Mouse (Mus musculus): ENCODE measurements around the gene Tiprl. TPM values are rescaled to one million over a fixed set of nuclear protein-coding genes. Genes with fewer than 3 reads are reported as not detected.

The Tiprl gene
- polyA plus RNA-seq, 1 experiment: 21.2 TPM

GRCm38 (mm10) chr1:165248842-165249241 is 12.0 kb upstream of the Tiprl start:
- Histone ChIP-seq H3K36me3 (replicated peaks; ENCODE audit: low read length) (no peaks in the 10 kb centered on the region), H3K27me3 (replicated peaks) (peaks cover 14% of the 10 kb centered on the region), H3K4me1 (peaks cover 9% of the 10 kb centered on the region), H3K9me3 (0 out of 2 replicates have a peak, but pooled peaks cover 9% of the 10 kb centered on the region), H3K4me3 (replicated peaks) (no peak overlapping the region)
- TF ChIP-seq FLI1 (IDR thresholded peaks at IDR 0.05; ENCODE audit: low read length): no peak
- no peak for TF ChIP-seq GATA1 (IDR thresholded peaks at IDR 0.05; ENCODE audit: borderline replicate concordance, low read length)

- H3K4me3 ChIP-seq (replicated peaks): no peak overlapping the region
- TF ChIP-seq GATA1 (IDR thresholded peaks at IDR 0.05; ENCODE audit: borderline replicate concordance, low read length): no peak
- TF ChIP-seq FLI1 (IDR thresholded peaks at IDR 0.05; ENCODE audit: low read length): no peak
- peaks cover 14% of the 10 kb centered on the region for H3K27me3 ChIP-seq (replicated peaks)
- 0 out of 2 replicates have a peak, but pooled peaks cover 9% of the 10 kb centered on the region for H3K9me3 ChIP-seq
- peaks cover 9% of the 10 kb centered on the region for H3K4me1 ChIP-seq
- no peaks in the 10 kb centered on the region for H3K36me3 ChIP-seq (replicated peaks; ENCODE audit: low read length)
Observed at GRCm38 (mm10) chr1:165247788-165248187, 11.0 kb upstream of the Tiprl start.

- no peak overlapping the region for H3K4me3 ChIP-seq (replicated peaks)
- H3K36me3 ChIP-seq (replicated peaks; ENCODE audit: low read length): no peaks in the 10 kb centered on the region
- peaks cover 14% of the 10 kb centered on the region for H3K27me3 ChIP-seq (replicated peaks)
- 0 out of 2 replicates have a peak, but pooled peaks cover 9% of the 10 kb centered on the region for H3K9me3 ChIP-seq
- H3K4me1 ChIP-seq: peaks cover 4% of the 10 kb centered on the region
- no peak for TF ChIP-seq GATA1 (IDR thresholded peaks at IDR 0.05; ENCODE audit: borderline replicate concordance, low read length)
- TF ChIP-seq FLI1 (IDR thresholded peaks at IDR 0.05; ENCODE audit: low read length): no peak
Observed at GRCm38 (mm10) chr1:165247085-165247484, 10.3 kb upstream of the Tiprl start.

- H3K4me1 ChIP-seq: peaks cover 3% of the 10 kb centered on the region
- peak overlapping the region; percentile 23 for H3K4me3 ChIP-seq (replicated peaks)
- H3K27me3 ChIP-seq (replicated peaks): peaks cover 14% of the 10 kb centered on the region
- TF ChIP-seq GATA1 (IDR thresholded peaks at IDR 0.05; ENCODE audit: borderline replicate concordance, low read length): no peak
- TF ChIP-seq FLI1 (IDR thresholded peaks at IDR 0.05; ENCODE audit: low read length): no peak
- H3K36me3 ChIP-seq (replicated peaks; ENCODE audit: low read length): no peaks in the 10 kb centered on the region
- 0 out of 2 replicates have a peak, but pooled peaks cover 9% of the 10 kb centered on the region for H3K9me3 ChIP-seq
Observed at GRCm38 (mm10) chr1:165246587-165246986, 9.8 kb upstream of the Tiprl start.

GRCm38 (mm10) chr1:165235846-165236245 is 950 bp downstream of the Tiprl start:
- peaks cover 2% of the 10 kb centered on the region for H3K36me3 ChIP-seq (replicated peaks; ENCODE audit: low read length)
- no peak for TF ChIP-seq FLI1 (IDR thresholded peaks at IDR 0.05; ENCODE audit: low read length)
- no peak for TF ChIP-seq GATA1 (IDR thresholded peaks at IDR 0.05; ENCODE audit: borderline replicate concordance, low read length)
- H3K4me1 ChIP-seq: peaks cover 30% of the 10 kb centered on the region
- peak overlapping the region; percentile 98 for H3K4me3 ChIP-seq (replicated peaks)
- H3K9me3 ChIP-seq: no peaks in the 10 kb centered on the region
- H3K27me3 ChIP-seq (replicated peaks): no peaks in the 10 kb centered on the region

- Histone ChIP-seq H3K9me3 (no peaks in the 10 kb centered on the region), H3K27me3 (replicated peaks) (no peaks in the 10 kb centered on the region), H3K36me3 (replicated peaks; ENCODE audit: low read length) (peaks cover 2% of the 10 kb centered on the region), H3K4me3 (replicated peaks) (peak overlapping the region; percentile 28), H3K4me1 (peaks cover 35% of the 10 kb centered on the region)
- TF ChIP-seq GATA1 (IDR thresholded peaks at IDR 0.05; ENCODE audit: borderline replicate concordance, low read length) (no peak), FLI1 (IDR thresholded peaks at IDR 0.05; ENCODE audit: low read length) (no peak)
Observed at GRCm38 (mm10) chr1:165233806-165234205, 3.0 kb downstream of the Tiprl start.

- Histone ChIP-seq H3K36me3 (replicated peaks; ENCODE audit: low read length) (peaks cover 16% of the 10 kb centered on the region), H3K4me1 (peaks cover 26% of the 10 kb centered on the region), H3K4me3 (replicated peaks) (no peak overlapping the region), H3K27me3 (replicated peaks) (no peaks in the 10 kb centered on the region), H3K9me3 (no peaks in the 10 kb centered on the region)
- TF ChIP-seq GATA1 (IDR thresholded peaks at IDR 0.05; ENCODE audit: borderline replicate concordance, low read length) (no peak), FLI1 (IDR thresholded peaks at IDR 0.05; ENCODE audit: low read length) (no peak)
Observed at GRCm38 (mm10) chr1:165230691-165231090, 6.1 kb downstream of the Tiprl start.

- no peak overlapping the region for H3K4me3 ChIP-seq (replicated peaks)
- no peaks in the 10 kb centered on the region for H3K27me3 ChIP-seq (replicated peaks)
- TF ChIP-seq GATA1 (IDR thresholded peaks at IDR 0.05; ENCODE audit: borderline replicate concordance, low read length): no peak
- no peak for TF ChIP-seq FLI1 (IDR thresholded peaks at IDR 0.05; ENCODE audit: low read length)
- H3K36me3 ChIP-seq (replicated peaks; ENCODE audit: low read length): peaks cover 27% of the 10 kb centered on the region
- no peaks in the 10 kb centered on the region for H3K9me3 ChIP-seq
- peaks cover 20% of the 10 kb centered on the region for H3K4me1 ChIP-seq
Observed at GRCm38 (mm10) chr1:165229577-165229976, 7.2 kb downstream of the Tiprl start.

- Histone ChIP-seq H3K27me3 (replicated peaks) (no peaks in the 10 kb centered on the region), H3K36me3 (replicated peaks; ENCODE audit: low read length) (peaks cover 85% of the 10 kb centered on the region), H3K4me3 (replicated peaks) (no peak overlapping the region), H3K4me1 (peaks cover 25% of the 10 kb centered on the region), H3K9me3 (no peaks in the 10 kb centered on the region)
- TF ChIP-seq GATA1 (IDR thresholded peaks at IDR 0.05; ENCODE audit: borderline replicate concordance, low read length) (no peak), FLI1 (IDR thresholded peaks at IDR 0.05; ENCODE audit: low read length) (no peak)
Observed at GRCm38 (mm10) chr1:165217023-165217589, 19.7 kb downstream of the Tiprl start.

- H3K4me3 ChIP-seq (replicated peaks): no peak overlapping the region
- no peak for TF ChIP-seq GATA1 (IDR thresholded peaks at IDR 0.05; ENCODE audit: borderline replicate concordance, low read length)
- TF ChIP-seq FLI1 (IDR thresholded peaks at IDR 0.05; ENCODE audit: low read length): no peak
- H3K27me3 ChIP-seq (replicated peaks): no peaks in the 10 kb centered on the region
- H3K4me1 ChIP-seq: peaks cover 25% of the 10 kb centered on the region
- no peaks in the 10 kb centered on the region for H3K9me3 ChIP-seq
- peaks cover 73% of the 10 kb centered on the region for H3K36me3 ChIP-seq (replicated peaks; ENCODE audit: low read length)
Observed at GRCm38 (mm10) chr1:165215831-165216230, 21.0 kb downstream of the Tiprl start.

All from megakaryocyte, embryonic 14.5 days (primary cell).